Mouse (Mus musculus) midbrain, postnatal 0 days (tissue): ENCODE results near the gene Gimd1. TPM values are rescaled to one million over a fixed set of nuclear protein-coding genes. Genes with fewer than 3 reads are reported as not detected.

Experiments
- ATAC-seq: fragments of 200-750 bp; cut with Nextera tagmentation; 2 replicates; pipeline ENCODE4 v1.8.0; 2017; ENCODE audit warnings: moderate number of reproducible peaks, mild to moderate bottlenecking, moderate TSS enrichment, moderate library complexity; ENCODE audit not compliant: low FRiP score
- DNase-seq: peaks from one replicate; pipeline ENCODE4 v3.0.0-alpha.2; 2015; ENCODE audit warnings: low spot score
- H3K27ac ChIP-seq: fragments of 300-500 bp; sonication (generic); 2 replicates; pipeline ENCODE4 v1.5.1; 2014; ENCODE audit warnings: low read depth, mild to moderate bottlenecking, low read length, mixed read lengths
- H3K27me3 ChIP-seq: fragments of 300-500 bp; sonication (generic); 2 replicates; pipeline ENCODE4 v1.6.1; 2014; ENCODE audit warnings: low read length, control low read depth, mixed read lengths; ENCODE audit not compliant: insufficient read depth
- H3K36me3 ChIP-seq: fragments of 300-500 bp; sonication (generic); 2 replicates; pipeline ENCODE4 v1.6.1; 2014; ENCODE audit warnings: low read length, control low read depth, mixed read lengths; ENCODE audit not compliant: insufficient read depth
- H3K4me1 ChIP-seq: fragments of 300-500 bp; sonication (generic); 2 replicates; pipeline ENCODE4 v1.6.1; 2014; ENCODE audit warnings: mild to moderate bottlenecking, control low read depth, antibody characterized with exemption, low read length, mixed read lengths; ENCODE audit not compliant: insufficient read depth
- H3K4me2 ChIP-seq: fragments of 300-500 bp; sonication (generic); 2 replicates; pipeline ENCODE4 v1.6.1; 2014; ENCODE audit warnings: low read depth, mild to moderate bottlenecking, low read length, mixed read lengths; ENCODE audit not compliant: poor library complexity, severe bottlenecking
- H3K4me3 ChIP-seq: fragments of 300-500 bp; sonication (generic); 2 replicates; pipeline ENCODE4 v1.5.1; 2014; ENCODE audit warnings: low read depth, mild to moderate bottlenecking, low read length, moderate library complexity
- H3K9ac ChIP-seq: fragments of 300-500 bp; sonication (generic); replicated peaks from 2 replicates; pipeline ENCODE4 v1.6.1; 2014; ENCODE audit warnings: mild to moderate bottlenecking, low read length, moderate library complexity, mixed read lengths; ENCODE audit not compliant: poor library complexity, severe bottlenecking
- H3K9me3 ChIP-seq: fragments of 300-500 bp; sonication (generic); 2 replicates; pipeline ENCODE4 v1.6.1; 2016; ENCODE audit warnings: low read length, control low read depth
- CTCF ChIP-seq: IDR thresholded peaks from 2 replicates; pipeline ENCODE4 v1.5.1; 2016; ENCODE audit warnings: antibody characterized with exemption, mild to moderate bottlenecking
- WGBS: fragments of 180-500 bp; shearing (Covaris S2); extraction: QIAGEN DNeasy Blood & Tissue Kit; methylation state at CpG from one replicate; pipeline ENCODE4 v1.1.7; 2014; 5-methylcytosine and 5-hydroxymethylcytosine counted together
- polyA plus RNA-seq: library from polyadenylated mRNA; unstranded; fragments of >200 nt; fragmentation: Nextera tagmentation; extraction: Ambion mirVana; gene quantifications from 2 replicates; pipeline ENCODE4 v1.2.1, GENCODE M21; 2015
- total RNA-seq: library from RNA; depleted of rRNA; stranded (reverse); fragments of >200 nt; gene quantifications from 2 replicates; pipeline ENCODE4 v1.2.3, GENCODE M21; 2014

Gimd1 gene
- total and polyA plus RNA-seq, 2 experiments from 2014 or later: not detected

DNA sequence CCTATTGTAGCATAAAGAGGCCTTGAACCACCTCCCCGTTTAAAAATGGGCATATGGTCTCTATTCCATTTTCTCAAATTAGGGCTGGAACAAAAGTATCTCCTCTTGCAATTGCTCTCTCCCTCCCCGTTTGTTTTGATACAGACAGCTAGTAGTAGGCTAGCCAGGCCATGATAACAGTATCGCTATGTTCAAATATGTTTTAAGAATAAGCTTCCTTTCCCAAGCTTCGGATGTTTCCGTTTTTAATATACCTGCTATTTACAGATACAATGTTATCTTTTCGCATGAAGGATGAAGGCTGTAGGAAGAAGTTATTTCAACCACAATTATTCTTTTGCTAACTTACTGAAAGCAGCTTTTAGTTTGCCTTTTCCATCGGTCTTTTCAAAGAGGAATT is 19.7 kb downstream of the Gimd1 start:
- Histone ChIP-seq H3K36me3 (no peaks in the 10 kb centered on the region), H3K9me3 (no peaks in the 10 kb centered on the region), H3K9ac (no peak overlapping the region), H3K4me1 (no peaks in the 10 kb centered on the region), H3K4me2 (no peak overlapping the region), H3K4me3 (no peak overlapping the region), H3K27me3 (no peaks in the 10 kb centered on the region), H3K27ac (no peak overlapping the region)
- 88% methylated on average over 7 of the region's 7 CpGs for WGBS
- ATAC-seq (no peak), DNase-seq (no peak)
- TF ChIP-seq CTCF: no peak

DNA sequence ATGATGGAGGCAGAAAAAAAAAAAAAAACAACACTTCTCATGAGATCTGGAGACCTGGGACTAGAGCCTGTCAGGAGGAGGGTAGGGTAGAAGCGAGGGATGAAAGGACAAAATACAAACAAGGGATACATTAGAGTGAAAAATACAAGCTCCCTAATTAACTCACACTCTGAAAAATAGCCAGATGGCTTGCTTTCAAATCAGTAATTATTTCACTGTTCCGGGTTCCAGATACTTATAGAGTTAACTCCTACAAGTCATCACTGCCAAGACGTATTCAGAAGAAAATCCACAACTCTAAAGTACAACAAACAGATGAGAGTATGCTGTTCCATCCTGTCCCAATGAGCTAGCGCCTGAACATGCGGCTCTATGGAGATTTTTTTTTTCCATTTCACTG is 20.6 kb downstream of the Gimd1 start:
- WGBS: 81% methylated on average over 5 of the region's 5 CpGs
- DNase-seq: peak; percentile 9

GRCm38 (mm10) chr3:132651776-132652175 is 22.2 kb downstream of the Gimd1 start:
- Histone ChIP-seq H3K9me3 (no peaks in the 10 kb centered on the region), H3K27ac (no peak overlapping the region), H3K4me1 (no peaks in the 10 kb centered on the region), H3K4me2 (no peak overlapping the region), H3K36me3 (no peaks in the 10 kb centered on the region), H3K9ac (no peak overlapping the region), H3K4me3 (no peak overlapping the region), H3K27me3 (no peaks in the 10 kb centered on the region)
- WGBS: 92% methylated on average over 3 of the region's 3 CpGs
- ATAC-seq: no peak
- no peak for DNase-seq
- TF ChIP-seq CTCF: no peak

More for the DNA sequence above, 20.6 kb downstream of the Gimd1 start:
- H3K36me3 ChIP-seq: no peaks in the 10 kb centered on the region
- ATAC-seq: no peak
- no peak overlapping the region for H3K4me3 ChIP-seq
- H3K4me2 ChIP-seq: no peak overlapping the region
- H3K9ac ChIP-seq: no peak overlapping the region
- no peak overlapping the region for H3K27ac ChIP-seq
- TF ChIP-seq CTCF: no peak
- no peaks in the 10 kb centered on the region for H3K4me1 ChIP-seq
- no peaks in the 10 kb centered on the region for H3K27me3 ChIP-seq
- H3K9me3 ChIP-seq: no peaks in the 10 kb centered on the region

- Histone ChIP-seq H3K27ac (no peak overlapping the region), H3K4me1 (no peaks in the 10 kb centered on the region), H3K9me3 (no peaks in the 10 kb centered on the region), H3K4me2 (no peak overlapping the region), H3K9ac (no peak overlapping the region), H3K27me3 (no peaks in the 10 kb centered on the region), H3K36me3 (no peaks in the 10 kb centered on the region), H3K4me3 (no peak overlapping the region)
- no peak for DNase-seq
- WGBS: 84% methylated on average over 7 of the region's 7 CpGs
- ATAC-seq: no peak
- no peak for TF ChIP-seq CTCF
Measured at GRCm38 (mm10) chr3:132653959-132654358, 24.3 kb downstream of the Gimd1 start.

- Histone ChIP-seq H3K36me3 (peaks cover 8% of the 10 kb centered on the region), H3K9me3 (no peaks in the 10 kb centered on the region), H3K27ac (no peak overlapping the region), H3K4me2 (no peak overlapping the region), H3K27me3 (no peaks in the 10 kb centered on the region), H3K4me1 (no peaks in the 10 kb centered on the region), H3K4me3 (no peak overlapping the region), H3K9ac (no peak overlapping the region)
- 63% methylated on average over 2 of the region's 2 CpGs for WGBS
- no peak for ATAC-seq
- TF ChIP-seq CTCF: no peak
- no peak for DNase-seq
Measured at GRCm38 (mm10) chr3:132655955-132656354, 26.3 kb downstream of the Gimd1 start.

DNA sequence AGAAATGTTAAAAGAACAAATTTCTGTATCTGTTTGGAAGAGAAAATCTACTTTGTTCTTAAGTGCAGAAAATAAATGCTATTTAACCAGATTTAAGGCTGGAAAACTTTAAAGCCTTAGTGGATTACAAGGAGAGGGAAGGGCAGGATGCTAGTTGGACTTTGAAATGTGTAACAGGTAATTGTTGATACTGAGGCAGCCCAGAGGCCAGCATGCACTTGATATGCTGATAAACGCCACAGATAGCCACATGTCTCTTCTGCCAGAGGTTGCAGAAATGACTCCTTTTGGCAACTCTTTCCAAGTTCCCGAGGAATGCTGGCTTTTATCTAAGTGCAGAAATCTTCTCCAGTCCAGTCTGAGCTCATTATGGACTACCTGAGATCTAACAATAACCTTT is 47.9 kb downstream of the Gimd1 start:
- DNase-seq (no peak), ATAC-seq (no peak)
- TF ChIP-seq CTCF: no peak
- Histone ChIP-seq H3K27ac (no peak overlapping the region), H3K27me3 (no peaks in the 10 kb centered on the region), H3K36me3 (peaks cover 18% of the 10 kb centered on the region), H3K4me3 (no peak overlapping the region), H3K4me2 (no peak overlapping the region), H3K9me3 (no peaks in the 10 kb centered on the region), H3K4me1 (no peaks in the 10 kb centered on the region), H3K9ac (no peak overlapping the region)
- 89% methylated on average over 2 of the region's 2 CpGs for WGBS
